In genomic region chr1:121393117-121393516, GRCm38 (mm10) we compare ENCODE assay signal across 28 mouse cellular contexts.
"Had no signal": no experiment of that assay in that cellular context is flagged by ENCODE, and none has a peak within 500 bp of the region (broad histone marks: within the 10 kb centered on the region; RNA-seq: fewer than 3 reads in every experiment).

No protein-coding gene starts in this region.

- ATAC-seq: hindbrain, embryonic 16.5 days; inflammation-experienced regulatory T-cells, adult 6 months; intestine, embryonic 15.5 days; intestine, postnatal 0 days; liver, embryonic 12.5 days had no signal

- H3K27ac ChIP-seq: gastrocnemius, adult 2 months; heart, embryonic 10.5 days; hindbrain, embryonic 10.5 days; hindbrain, embryonic 12.5 days; hindbrain, embryonic 14.5 days; intestine, embryonic 15.5 days; kidney, embryonic 15.5 days; kidney, postnatal 0 days; limb, embryonic 13.5 days; limb, embryonic 15.5 days; liver, embryonic 12.5 days; liver, embryonic 14.5 days had no signal

- DNase-seq: gastrocnemius, adult 2 months; gastrocnemius, postnatal 10 days; gastrocnemius, postnatal 25 days; heart, adult 18-20 months; heart, postnatal 10 days; heart, postnatal 4 days; kidney, adult 2 months; kidney, adult 9 months; kidney, postnatal 14 days; kidney, postnatal 36 days; layer of hippocampus, adult 9-11 months; layer of hippocampus, postnatal 36 days; left cerebral cortex, postnatal 4 days had no signal

- H3K9ac ChIP-seq: heart, embryonic 12.5 days; hindbrain, embryonic 12.5 days; hindbrain, embryonic 14.5 days; intestine, embryonic 15.5 days; kidney, embryonic 15.5 days; limb, embryonic 13.5 days; limb, embryonic 15.5 days; liver, embryonic 12.5 days; liver, embryonic 14.5 days had no signal

- H3K36me3 ChIP-seq: heart, embryonic 10.5 days; heart, embryonic 12.5 days; hindbrain, embryonic 10.5 days; hindbrain, embryonic 12.5 days; intestine, embryonic 15.5 days; kidney, embryonic 15.5 days; limb, embryonic 13.5 days; limb, embryonic 15.5 days; liver, embryonic 12.5 days had no signal

- H3K27me3 ChIP-seq: heart, embryonic 12.5 days; hindbrain, embryonic 12.5 days; intestine, embryonic 15.5 days; kidney, embryonic 15.5 days; limb, embryonic 13.5 days; limb, embryonic 15.5 days; liver, embryonic 12.5 days had no signal

- H3K4me1 ChIP-seq: heart, embryonic 10.5 days; heart, embryonic 12.5 days; hindbrain, embryonic 12.5 days; intestine, embryonic 15.5 days; liver, embryonic 12.5 days had no signal

- H3K4me2 ChIP-seq: heart, embryonic 12.5 days; hindbrain, embryonic 12.5 days; hindbrain, embryonic 14.5 days; intestine, embryonic 15.5 days; kidney, embryonic 15.5 days; limb, embryonic 13.5 days; limb, embryonic 15.5 days; liver, embryonic 12.5 days had no signal

- H3K4me3 ChIP-seq: gastrocnemius, adult 2 months; heart, embryonic 10.5 days; heart, embryonic 12.5 days; hindbrain, embryonic 10.5 days; hindbrain, embryonic 12.5 days; intestine, embryonic 15.5 days; kidney, embryonic 15.5 days; limb, embryonic 13.5 days; limb, embryonic 15.5 days; liver, embryonic 12.5 days had no signal

- H3K9me3 ChIP-seq: heart, embryonic 10.5 days; hindbrain, embryonic 10.5 days; hindbrain, embryonic 12.5 days; intestine, embryonic 15.5 days; kidney, embryonic 15.5 days; limb, embryonic 13.5 days; limb, embryonic 15.5 days; liver, embryonic 12.5 days had no signal
